ENCODE assay signal across 19 mouse cellular contexts in genomic region chr4:46720821-46721557, GRCm38 (mm10).
DNase-seq lines count a peak whose midpoint lies in the region; ATAC-seq lines count a peak whose summit lies in the region.
"Had no signal": no experiment of that assay in that cellular context is flagged by ENCODE, and none has a peak within 500 bp of the region (broad histone marks: within the 10 kb centered on the region; RNA-seq: fewer than 3 reads in every experiment).

No protein-coding gene starts in this region.

- no peaks in the 10 kb centered on the region for H3K27me3 ChIP-seq in heart, embryonic 11.5 days (ENCODE audit: control insufficient read depth, insufficient read depth, low read length)
- no peaks in the 10 kb centered on the region for H3K27me3 ChIP-seq in liver, embryonic 11.5 days (replicated peaks; ENCODE audit: control insufficient read depth, insufficient read depth, low read length)
- H3K27me3 ChIP-seq in liver, embryonic 13.5 days: peaks cover 3% of the 10 kb centered on the region; the same call in 1 of the 2 replicates
- H3K27me3 ChIP-seq: hindbrain, embryonic 13.5 days had no signal

- no peak for DNase-seq in heart, postnatal 14 days
- no peak for DNase-seq in liver, embryonic 11.5 days (ENCODE audit: low spot score)
- no peak for DNase-seq in liver
- DNase-seq in liver, embryonic 13.5 days: peak; percentile 18
- DNase-seq in urinary bladder, adult 2 months (ENCODE audit: low spot score): no peak
- no peak for DNase-seq in cerebellum, adult 8-10 months
- DNase-seq: kidney, postnatal 10 days; left cerebral cortex, postnatal 4 days; right cerebral cortex, postnatal 25 days; thymus, adult 2 months had no signal

- H3K36me3 ChIP-seq in heart, embryonic 11.5 days (ENCODE audit: control insufficient read depth, insufficient read depth, low read length): no peaks in the 10 kb centered on the region
- no peaks in the 10 kb centered on the region for H3K36me3 ChIP-seq in liver, embryonic 11.5 days (ENCODE audit: control insufficient read depth, insufficient read depth, low read length)
- no peaks in the 10 kb centered on the region for H3K36me3 ChIP-seq in liver, embryonic 13.5 days
- H3K36me3 ChIP-seq: embryonic facial prominence, embryonic 13.5 days; G1E; hindbrain, embryonic 13.5 days had no signal

- 49% methylated on average over 16 of the region's 16 CpGs for WGBS in heart, embryonic 11.5 days (ENCODE audit: insufficient replicate concordance)
- 65% methylated on average over 16 of the region's 16 CpGs for WGBS in liver, embryonic 11.5 days
- 55% methylated on average over 16 of the region's 16 CpGs for WGBS in liver, embryonic 13.5 days (ENCODE audit: insufficient replicate concordance)

- no peak overlapping the region for H3K27ac ChIP-seq in heart, embryonic 11.5 days (ENCODE audit: low read depth, low read length)
- no peak overlapping the region for H3K27ac ChIP-seq in liver, embryonic 11.5 days (ENCODE audit: low read depth, low read length)
- H3K27ac ChIP-seq in liver, embryonic 13.5 days: peak overlapping the region; percentile 64; the same call in 1 of the 2 replicates
- H3K27ac ChIP-seq: embryonic facial prominence, embryonic 13.5 days; hindbrain, embryonic 13.5 days; layer of hippocampus, adult 2 months had no signal

- no peaks in the 10 kb centered on the region for H3K9me3 ChIP-seq in heart, embryonic 11.5 days (replicated peaks; ENCODE audit: control insufficient read depth, low read length)
- no peaks in the 10 kb centered on the region for H3K9me3 ChIP-seq in liver, embryonic 11.5 days (ENCODE audit: control insufficient read depth, low read length)
- no peaks in the 10 kb centered on the region for H3K9me3 ChIP-seq in liver, embryonic 13.5 days (replicated peaks)
- H3K9me3 ChIP-seq: embryonic facial prominence, embryonic 13.5 days; hindbrain, embryonic 13.5 days had no signal

- peak overlapping the region; percentile 16; the same call in 1 of the 2 replicates for H3K4me2 ChIP-seq in heart, embryonic 11.5 days
- H3K4me2 ChIP-seq in liver, embryonic 11.5 days: 0 out of 2 replicates have a peak overlapping the region, but pooled peaks have one; percentile 2
- H3K4me2 ChIP-seq in liver, embryonic 13.5 days: peak overlapping the region; percentile 29; the same call in 1 of the 2 replicates
- H3K4me2 ChIP-seq: embryonic facial prominence, embryonic 13.5 days; hindbrain, embryonic 13.5 days had no signal

- intact Hi-C loops in heart, postnatal 14 days (cut with DNase I): no loop called here

- no peak overlapping the region for H3K9ac ChIP-seq in heart, embryonic 11.5 days (ENCODE audit: low read depth, low read length)
- no peak overlapping the region for H3K9ac ChIP-seq in liver, embryonic 11.5 days (ENCODE audit: low read depth, low read length)
- H3K9ac ChIP-seq in liver, embryonic 13.5 days: 0 out of 2 replicates have a peak overlapping the region, but pooled peaks have one; percentile 9
- H3K9ac ChIP-seq: embryonic facial prominence, embryonic 13.5 days; hindbrain, embryonic 13.5 days had no signal

- H3K4me1 ChIP-seq in heart, embryonic 11.5 days (ENCODE audit: control insufficient read depth, insufficient read depth, low read length): 0 out of 2 replicates have a peak, but pooled peaks cover 6% of the 10 kb centered on the region
- H3K4me1 ChIP-seq in liver, embryonic 11.5 days (replicated peaks; ENCODE audit: control insufficient read depth, insufficient read depth, low read length): no peaks in the 10 kb centered on the region
- H3K4me1 ChIP-seq in liver, embryonic 13.5 days (replicated peaks): peaks cover 10% of the 10 kb centered on the region; the same call in 1 of the 2 replicates
- H3K4me1 ChIP-seq: embryonic facial prominence, embryonic 13.5 days had no signal

- H3K4me3 ChIP-seq in heart, embryonic 11.5 days (ENCODE audit: low read depth, low read length): no peak overlapping the region
- no peak overlapping the region for H3K4me3 ChIP-seq in liver, embryonic 11.5 days (ENCODE audit: low read depth, low read length)
- no peak overlapping the region for H3K4me3 ChIP-seq in liver, embryonic 13.5 days (replicated peaks)
- H3K4me3 ChIP-seq: embryonic facial prominence, embryonic 13.5 days; hindbrain, embryonic 13.5 days; layer of hippocampus, adult 2 months had no signal

- ATAC-seq in heart, embryonic 11.5 days (replicated peaks; ENCODE audit: insufficient number of reproducible peaks, low FRiP score, low TSS enrichment): no peak
- peak; percentile 77 for ATAC-seq in liver, embryonic 11.5 days (replicated peaks; ENCODE audit: low FRiP score)
- ATAC-seq in liver, embryonic 13.5 days (ENCODE audit: low read depth): peak; percentile 84
- ATAC-seq in megakaryocyte-erythroid progenitor cell, adult 5-6 weeks (replicated peaks; ENCODE audit: low FRiP score, low TSS enrichment, poor library complexity, severe bottlenecking): peak; percentile 40; the same call in 1 of the 2 replicates
- ATAC-seq: forebrain, embryonic 16.5 days; inflammation-experienced regulatory T-cells, adult 6 months; midbrain, embryonic 16.5 days had no signal
